22 mouse cellular contexts compared by ENCODE assay signal in genomic region chr1:62950526-62950925, GRCm38 (mm10).
"Had no signal": no experiment of that assay in that cellular context is flagged by ENCODE, and none has a peak within 500 bp of the region (broad histone marks: within the 10 kb centered on the region; RNA-seq: fewer than 3 reads in every experiment).

No protein-coding gene starts in this region.

- H3K36me3 ChIP-seq: limb, embryonic 15.5 days; midbrain, embryonic 12.5 days; midbrain, embryonic 15.5 days; neural tube, embryonic 12.5 days; neural tube, embryonic 15.5 days had no signal

- H3K9ac ChIP-seq: limb, embryonic 15.5 days; liver, embryonic 14.5 days; liver, postnatal 0 days; midbrain, embryonic 12.5 days; midbrain, embryonic 15.5 days; neural tube, embryonic 12.5 days; neural tube, embryonic 15.5 days had no signal

- H3K4me3 ChIP-seq: limb, embryonic 15.5 days; midbrain, embryonic 12.5 days; midbrain, embryonic 15.5 days; neural tube, embryonic 12.5 days; neural tube, embryonic 15.5 days had no signal

- ATAC-seq: liver, postnatal 0 days; midbrain, embryonic 15.5 days had no signal

- DNase-seq: kidney, adult 18-20 months; kidney, adult 9 months; kidney, postnatal 10 days; kidney, postnatal 4 days; left cerebral cortex, postnatal 4 days; liver, postnatal 0 days; lung, postnatal 14 days; right cerebral cortex, adult 18-20 months; right cerebral cortex, postnatal 14 days; right cerebral cortex, postnatal 4 days; thymus, adult 2 months; thymus, postnatal 14 days; thymus, postnatal 4 days had no signal

- H3K27me3 ChIP-seq: midbrain, embryonic 15.5 days; neural tube, embryonic 12.5 days; neural tube, embryonic 15.5 days had no signal

- H3K27ac ChIP-seq: limb, embryonic 15.5 days; liver, embryonic 14.5 days; macrophage; midbrain, embryonic 12.5 days; neural tube, embryonic 12.5 days; stomach, postnatal 0 days had no signal

- H3K9me3 ChIP-seq: limb, embryonic 15.5 days; midbrain, embryonic 12.5 days; midbrain, embryonic 15.5 days; neural tube, embryonic 12.5 days; neural tube, embryonic 15.5 days had no signal

- H3K4me2 ChIP-seq: limb, embryonic 15.5 days; liver, embryonic 11.5 days; midbrain, embryonic 12.5 days; midbrain, embryonic 15.5 days; neural tube, embryonic 12.5 days; neural tube, embryonic 15.5 days had no signal
